Mouse (Mus musculus) spleen, postnatal 14 days (tissue): ENCODE data around the gene Abca13.

Source experiments
- DNase-seq, 2 experiments: peaks; one replicate each; pipeline ENCODE4 v3.0.0; 2021 to 2022; ENCODE audit warnings: low spot score in 2 of 2

The Abca13 gene

GRCm38 (mm10) chr11:9531715-9532114 is 340.0 kb downstream of the Abca13 start:
- no peak for DNase-seq

- no peak for DNase-seq
Observed at GRCm38 (mm10) chr11:9533189-9533588, 341.4 kb downstream of the Abca13 start.

- no peak for DNase-seq
Observed at GRCm38 (mm10) chr11:9533658-9534202, 342.0 kb downstream of the Abca13 start.

- DNase-seq, result no peak
Observed at GRCm38 (mm10) chr11:9536811-9537210, 345.1 kb downstream of the Abca13 start.

- DNase-seq, result no peak
Observed at GRCm38 (mm10) chr11:9538328-9538727, 346.6 kb downstream of the Abca13 start.

- no peak for DNase-seq
Observed at GRCm38 (mm10) chr11:9560026-9560425, 368.3 kb downstream of the Abca13 start.

GRCm38 (mm10) chr11:9568302-9568701 is 376.6 kb downstream of the Abca13 start:
- DNase-seq, result no peak

- no peak for DNase-seq
Observed at GRCm38 (mm10) chr11:9570319-9570718, 378.6 kb downstream of the Abca13 start.

- no peak for DNase-seq
Observed at GRCm38 (mm10) chr11:9574894-9575293, 383.2 kb downstream of the Abca13 start.

- DNase-seq, result no peak
Observed at GRCm38 (mm10) chr11:9591757-9592316, 400.1 kb downstream of the Abca13 start.

GRCm38 (mm10) chr11:9597299-9597698 is 405.6 kb downstream of the Abca13 start:
- no peak for DNase-seq

- no peak for DNase-seq
Observed at GRCm38 (mm10) chr11:9601096-9601495, 409.4 kb downstream of the Abca13 start.

GRCm38 (mm10) chr11:9602137-9602536 is 410.4 kb downstream of the Abca13 start:
- DNase-seq, result no peak

- DNase-seq, result no peak
Observed at GRCm38 (mm10) chr11:9608249-9608648, 416.5 kb downstream of the Abca13 start.

GRCm38 (mm10) chr11:9609075-9609474 is 417.3 kb downstream of the Abca13 start:
- DNase-seq, result no peak

GRCm38 (mm10) chr11:9616133-9616532 is 424.4 kb downstream of the Abca13 start:
- DNase-seq, result no peak

GRCm38 (mm10) chr11:9616665-9617064 is 424.9 kb downstream of the Abca13 start:
- DNase-seq, result no peak

- no peak for DNase-seq
Observed at GRCm38 (mm10) chr11:9619986-9620385, 428.2 kb downstream of the Abca13 start.

- DNase-seq, result no peak
Observed at GRCm38 (mm10) chr11:9622888-9623287, 431.1 kb downstream of the Abca13 start.

- DNase-seq, result no peak
Observed at GRCm38 (mm10) chr11:9624753-9625152, 433.0 kb downstream of the Abca13 start.

GRCm38 (mm10) chr11:9625812-9626211 is 434.1 kb downstream of the Abca13 start:
- no peak for DNase-seq

- no peak for DNase-seq
Observed at GRCm38 (mm10) chr11:9647272-9647671, 455.5 kb downstream of the Abca13 start.

- DNase-seq, result no peak
Observed at GRCm38 (mm10) chr11:9647991-9648390, 456.2 kb downstream of the Abca13 start.

- no peak for DNase-seq
Observed at GRCm38 (mm10) chr11:9666648-9667255, 475.0 kb downstream of the Abca13 start.
